Mouse (Mus musculus): ENCODE data around the gene Gm765.

GRCm38 (mm10) chr6:98366199-98366598 lies 23.6 kb upstream of the Gm765 start:
- no peak for TF ChIP-seq CTCF (IDR thresholded peaks at IDR 0.05; ENCODE audit: control insufficient read depth, insufficient read depth, insufficient replicate concordance, low read depth, low read length)
- TF ChIP-seq POLR2A (IDR thresholded peaks at IDR 0.05; ENCODE audit: control insufficient read depth, low read depth, low read length): no peak
